Mouse (Mus musculus): Measurements from ENCODE around the gene Epha3.

DNA sequence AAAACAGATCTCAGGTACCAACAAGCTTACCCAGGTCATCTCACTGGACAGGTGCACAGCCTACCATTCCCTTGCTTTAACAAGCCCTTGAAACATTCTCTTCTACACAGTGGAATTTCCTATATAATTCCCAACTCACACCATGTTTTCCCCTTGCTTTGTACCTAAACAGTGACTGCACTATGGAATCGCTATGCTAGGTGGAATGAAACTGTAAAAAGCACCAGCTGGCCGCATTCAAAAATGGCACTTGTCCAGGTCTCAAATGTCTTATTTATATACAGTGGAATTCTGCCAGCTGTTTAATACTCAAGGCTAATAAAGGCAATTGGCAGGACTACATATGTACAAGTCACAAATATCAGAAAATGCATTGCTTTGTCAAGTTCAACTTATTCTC, 71.9 kb downstream of the Epha3 start:
- TF ChIP-seq ZC3H11A (IDR thresholded peaks at IDR 0.05; ENCODE audit: borderline replicate concordance, low read depth, low read length) = no peak
- no peak for TF ChIP-seq CHD2 (IDR thresholded peaks at IDR 0.05; ENCODE audit: low read depth, low read length)

Measured in ES-E14 (cell line).